Mouse (Mus musculus) small intestine, adult 2 months (tissue): ENCODE data around the gene Sertad3.

ENCODE experiments used
- CTCF ChIP-seq: fragments of 200-500 bp; IDR thresholded peaks from 2 replicates; pipeline ENCODE4 v1.5.1; 2012; ENCODE audit warnings: low read depth, mild to moderate bottlenecking, control low read depth, inconsistent platforms, low read length, moderate library complexity, mixed read lengths; ENCODE audit not compliant: insufficient replicate concordance, insufficient read length; ENCODE audit errors: extremely low read depth
- POLR2A ChIP-seq: fragments of 200-500 bp; IDR thresholded peaks from 2 replicates; pipeline ENCODE4 v1.6.1; 2012; ENCODE audit warnings: low read depth, mild to moderate bottlenecking, control low read depth, inconsistent platforms, low read length, moderate library complexity

GRCm38 (mm10) chr7:27471390-27472120, 2.0 kb upstream of the Sertad3 start:
- TF ChIP-seq POLR2A (no peak), CTCF (no peak)
